Mouse (Mus musculus) lung, adult 2 months (tissue): ENCODE results near the gene Unc5a.

ENCODE experiments used
- CTCF ChIP-seq: fragments of 200-500 bp; IDR thresholded peaks from 2 replicates; pipeline ENCODE4 v1.5.1; 2011; ENCODE audit warnings: mild to moderate bottlenecking, low read length, control low read depth; ENCODE audit not compliant: insufficient read depth
- POLR2A ChIP-seq: fragments of 200-500 bp; IDR thresholded peaks from 2 replicates; pipeline ENCODE4 v1.6.1; 2011; ENCODE audit warnings: low read depth, mild to moderate bottlenecking, control low read depth, low read length, borderline replicate concordance; ENCODE audit errors: extremely low read depth

DNA sequence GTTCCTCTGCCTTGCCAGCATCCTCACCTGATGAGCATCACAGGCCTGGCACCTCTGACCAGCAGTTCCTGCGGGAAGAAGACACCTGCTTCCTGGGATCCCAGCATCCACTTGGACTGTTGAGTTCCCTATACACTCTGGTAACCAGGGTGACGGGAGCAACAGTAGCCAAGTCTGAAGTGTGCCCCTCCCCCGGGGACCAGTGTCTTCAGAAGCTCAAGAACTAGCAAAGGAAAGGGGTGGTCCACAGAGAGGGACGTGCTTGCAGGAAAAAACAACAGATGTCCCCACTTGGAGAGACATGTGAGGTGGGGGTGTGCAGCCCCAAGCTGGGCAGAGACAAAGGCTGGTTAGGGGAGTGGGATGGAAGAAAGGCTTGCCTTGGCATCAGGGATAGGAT is 19.1 kb upstream of the Unc5a start:
- TF ChIP-seq CTCF (no peak), POLR2A (no peak)
